Mouse (Mus musculus): ENCODE measurements at regions not wholly inside any gene's neighbourhood (a gene's known extent, or its start where the extent isn't known, plus 50 kb on each side); places are given as distances from the start of the nearest gene placed in this dataset.

DNA sequence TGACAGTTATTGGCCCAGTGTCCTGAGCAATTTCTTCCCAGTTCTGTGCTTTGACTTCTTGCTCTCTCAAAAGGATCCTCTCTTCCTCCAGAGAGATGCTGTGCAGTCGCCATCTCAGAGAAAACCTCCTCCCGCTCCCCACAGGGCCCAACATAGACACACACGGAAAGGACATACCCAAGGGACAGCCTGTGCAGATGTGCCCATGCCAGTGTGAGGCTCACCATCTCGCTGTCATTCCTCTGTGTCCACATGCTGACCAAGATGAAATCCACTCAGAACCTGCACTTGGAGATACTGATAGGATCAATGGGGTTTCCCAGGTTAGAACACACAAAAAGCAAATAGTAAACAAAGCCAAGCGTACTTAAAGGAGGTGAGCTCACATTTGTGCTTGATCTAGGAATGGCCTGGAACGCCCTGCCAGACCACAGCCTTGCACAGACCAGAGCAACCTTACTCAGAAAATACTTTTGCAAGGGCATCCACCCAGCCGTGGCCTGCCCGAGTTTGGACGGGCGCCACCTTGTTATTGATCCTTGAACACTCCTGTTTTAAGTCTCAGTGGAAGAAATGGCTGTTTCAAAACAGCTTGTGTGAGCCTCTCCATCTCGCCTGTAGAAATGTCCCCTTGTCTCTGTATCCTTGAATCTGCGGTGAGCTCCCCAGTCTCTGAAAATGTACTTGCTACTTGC, 131.7 kb downstream of the Ndufa10 start:
- H3K36me3 ChIP-seq (replicated peaks in 1 of 2; ENCODE audit: control insufficient read depth in 1 of 2, insufficient read depth in 1 of 2, low read length in 1 of 2): no peaks in the 10 kb centered on the region

GRCm38 (mm10) chr1:92340644-92341043, 133.0 kb downstream of the Ndufa10 start:
- Histone ChIP-seq H3K79me2 (replicated peaks; ENCODE audit: control insufficient read depth, extremely low read depth, insufficient read depth, poor library complexity, severe bottlenecking) (no peaks in the 10 kb centered on the region), H3K27me3 (replicated peaks) (peaks cover 57% of the 10 kb centered on the region), H3K9me3 (replicated peaks; ENCODE audit: low read length) (peaks cover 9% of the 10 kb centered on the region), H3K4me2 (ENCODE audit: insufficient read depth, low read depth, poor library complexity, severe bottlenecking) (no peak overlapping the region), H3K4me3 (replicated peaks in 1 of 3; ENCODE audit: low read depth in 2 of 3, low read length in 2 of 3, poor library complexity in 1 of 3) (no peak overlapping the region), H3K9ac (ENCODE audit: insufficient read depth, low read depth) (no peak overlapping the region), H3K4me1 (ENCODE audit: control insufficient read depth in 1 of 2, insufficient read depth in 2 of 2) (no peaks in the 10 kb centered on the region; a peak in 1 of 4 replicates), H3K36me3 (replicated peaks in 1 of 2; ENCODE audit: control insufficient read depth in 1 of 2, insufficient read depth in 1 of 2, low read length in 1 of 2) (no peaks in the 10 kb centered on the region), H3K27ac (ENCODE audit: insufficient read depth, low read depth) (no peak overlapping the region)
- in situ Hi-C loops (cut with MboI; ENCODE audit: low pct_ligation_motif_present, low pct_unique_long_range_greater_than_20kb, low sequenced_read_pairs): no loop called here
- DNase-seq (ENCODE audit: extremely low read depth): no peak
- dilution Hi-C loops (cut with MboI; ENCODE audit: extremely low pct_ligation_motif_present, extremely low pct_unique_long_range_greater_than_20kb, low sequenced_read_pairs): no loop called here
- no peak for TF ChIP-seq ELF1 (IDR thresholded peaks at IDR 0.05; ENCODE audit: low read depth, low read length)
- TF ChIP-seq RAD21 (IDR thresholded peaks at IDR 0.05; ENCODE audit: low read depth, low read length): no peak
- TF ChIP-seq MYC (IDR thresholded peaks at IDR 0.05; ENCODE audit: low read depth, low read length): no peak
- no peak for TF ChIP-seq HCFC1 (IDR thresholded peaks at IDR 0.05; ENCODE audit: low read depth, low read length)
- no peak for TF ChIP-seq MXI1 (IDR thresholded peaks at IDR 0.05; ENCODE audit: low read depth, low read length)
- no peak for TF ChIP-seq CTCF (conservative IDR thresholded peaks at IDR 0.05 in 1 of 2, IDR thresholded peaks at IDR 0.05 in 1 of 2; ENCODE audit: low read depth in 2 of 2, low read length in 2 of 2)
- no peak for TF ChIP-seq USF1 (IDR thresholded peaks at IDR 0.05; ENCODE audit: low read depth, low read length)
- TF ChIP-seq EP300 (IDR thresholded peaks at IDR 0.05; ENCODE audit: low read length): no peak
- TF ChIP-seq RCOR1 (conservative IDR thresholded peaks at IDR 0.05; ENCODE audit: low read depth, low read length): no peak
- TF ChIP-seq ZMIZ1 (IDR thresholded peaks at IDR 0.05; ENCODE audit: low read depth, low read length): no peak
- TF ChIP-seq CHD1 (IDR thresholded peaks at IDR 0.05; ENCODE audit: low read depth, low read length): no peak
- no peak for TF ChIP-seq TCF12 (IDR thresholded peaks at IDR 0.05; ENCODE audit: low read depth, low read length)
- no peak for TF ChIP-seq PAX5 (IDR thresholded peaks at IDR 0.05; ENCODE audit: low read length)
- TF ChIP-seq ZC3H11A (IDR thresholded peaks at IDR 0.05; ENCODE audit: low read depth, low read length): no peak
- TF ChIP-seq MAX (IDR thresholded peaks at IDR 0.05; ENCODE audit: low read length): no peak
- no peak for TF ChIP-seq TBP (conservative IDR thresholded peaks at IDR 0.05; ENCODE audit: low read depth, low read length)
- no peak for TF ChIP-seq UBTF (IDR thresholded peaks at IDR 0.05; ENCODE audit: low read depth, low read length)

More for the DNA sequence above, 131.7 kb downstream of the Ndufa10 start:
- peaks cover 9% of the 10 kb centered on the region for H3K9me3 ChIP-seq (replicated peaks; ENCODE audit: low read length)
- H3K4me3 ChIP-seq (replicated peaks in 1 of 3; ENCODE audit: low read depth in 2 of 3, low read length in 2 of 3, poor library complexity in 1 of 3): no peak overlapping the region
- dilution Hi-C loops (cut with MboI; ENCODE audit: extremely low pct_ligation_motif_present, extremely low pct_unique_long_range_greater_than_20kb, low sequenced_read_pairs): no loop called here
- in situ Hi-C loops (cut with MboI; ENCODE audit: low pct_ligation_motif_present, low pct_unique_long_range_greater_than_20kb, low sequenced_read_pairs): no loop called here
- no peak overlapping the region for H3K4me2 ChIP-seq (ENCODE audit: insufficient read depth, low read depth, poor library complexity, severe bottlenecking)
- H3K27ac ChIP-seq (ENCODE audit: insufficient read depth, low read depth): no peak overlapping the region
- H3K79me2 ChIP-seq (replicated peaks; ENCODE audit: control insufficient read depth, extremely low read depth, insufficient read depth, poor library complexity, severe bottlenecking): no peaks in the 10 kb centered on the region
- H3K4me1 ChIP-seq (ENCODE audit: control insufficient read depth in 1 of 2, insufficient read depth in 2 of 2): no peaks in the 10 kb centered on the region; a peak in 1 of 4 replicates
- DNase-seq (ENCODE audit: extremely low read depth): no peak
- TF ChIP-seq ZNF384 (IDR thresholded peaks at IDR 0.05; ENCODE audit: low read depth, low read length) (no peak), POLR2AphosphoS2 (IDR thresholded peaks at IDR 0.05; ENCODE audit: low read depth, low read length) (no peak), MEF2A (IDR thresholded peaks at IDR 0.05; ENCODE audit: borderline replicate concordance, low read depth, low read length) (no peak), UBTF (IDR thresholded peaks at IDR 0.05; ENCODE audit: low read depth, low read length) (no peak), KAT2A (IDR thresholded peaks at IDR 0.05; ENCODE audit: insufficient replicate concordance, low read length) (no peak), CTCF (conservative IDR thresholded peaks at IDR 0.05 in 1 of 2, IDR thresholded peaks at IDR 0.05 in 1 of 2; ENCODE audit: low read depth in 2 of 2, low read length in 2 of 2) (no peak), USF1 (IDR thresholded peaks at IDR 0.05; ENCODE audit: low read depth, low read length) (no peak), RAD21 (IDR thresholded peaks at IDR 0.05; ENCODE audit: low read depth, low read length) (no peak), CHD2 (IDR thresholded peaks at IDR 0.05; ENCODE audit: low read length) (no peak), ZKSCAN1 (IDR thresholded peaks at IDR 0.05; ENCODE audit: borderline replicate concordance, low read depth, low read length) (no peak), MAZ (IDR thresholded peaks at IDR 0.05; ENCODE audit: low read depth, low read length) (no peak), MYC (IDR thresholded peaks at IDR 0.05; ENCODE audit: low read depth, low read length) (no peak), SMC3 (IDR thresholded peaks at IDR 0.05; ENCODE audit: low read depth, low read length) (no peak), USF2 (conservative IDR thresholded peaks at IDR 0.05; ENCODE audit: low read depth, low read length) (no peak), TCF12 (IDR thresholded peaks at IDR 0.05; ENCODE audit: low read depth, low read length) (no peak)
- peaks cover 59% of the 10 kb centered on the region for H3K27me3 ChIP-seq (replicated peaks)
- H3K9ac ChIP-seq (ENCODE audit: insufficient read depth, low read depth): no peak overlapping the region

Measured in CH12.LX (cell line).